Comparison of ENCODE assay signal across 8 mouse cellular contexts in the genomic region with DNA sequence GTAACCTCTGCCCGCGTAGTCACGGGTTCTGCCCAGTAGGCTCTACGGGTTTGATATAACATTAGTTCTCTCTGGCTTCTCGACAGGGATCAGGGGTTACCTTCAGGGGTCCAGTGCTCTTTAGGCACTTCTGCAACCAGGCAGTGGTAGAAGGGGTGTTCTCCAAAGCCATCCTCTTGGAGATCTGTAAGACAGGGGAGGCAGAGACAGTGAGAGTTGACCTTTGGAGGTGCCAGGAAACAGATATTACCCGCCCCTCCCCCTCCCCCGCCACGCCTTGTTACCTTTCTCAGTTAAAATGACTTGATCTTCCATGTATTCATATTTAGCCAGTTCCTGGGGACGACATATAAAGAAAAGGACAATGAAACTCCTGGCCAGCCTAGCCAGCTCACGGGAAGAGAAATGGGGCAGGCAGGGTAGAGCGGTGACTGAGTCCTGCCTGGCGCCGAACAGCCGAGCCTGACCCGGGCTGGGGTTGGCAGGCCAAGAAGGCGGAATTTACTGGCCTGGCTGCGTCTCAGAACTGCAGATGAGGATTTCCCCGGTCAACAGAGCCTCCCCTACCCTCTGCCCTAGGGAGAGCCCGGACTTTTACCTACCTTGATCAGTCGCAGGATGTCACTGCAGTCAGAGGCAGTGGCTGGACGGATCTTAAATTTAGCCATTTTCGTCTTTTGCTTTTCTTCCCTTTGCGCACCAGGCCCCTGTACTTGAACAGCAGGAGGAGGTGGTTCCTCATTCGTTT. TPM values are rescaled to one million over a fixed set of nuclear protein-coding genes. Genes with fewer than 3 reads are reported as not detected.
DNase-seq lines count a peak whose midpoint lies in the region; ATAC-seq and TF ChIP-seq lines count a peak whose summit lies in the region.

No protein-coding gene starts in this region.

- H3K79me2 ChIP-seq in heart, adult 2 months (replicated peaks; ENCODE audit: control insufficient read depth, insufficient read depth, low read length) = no peaks in the 10 kb centered on the region

- ATAC-seq in CD4-positive, CD25-positive, alpha-beta regulatory T cell, adult 4 months = peak; percentile 13
- peak; percentile 75 for ATAC-seq in lung, embryonic 16.5 days (ENCODE audit: low read depth)

- 16% methylated on average over 24 of the region's 24 CpGs for WGBS in heart, adult 2 months
- whole genome bisulfite sequencing in kidney, adult 2 months = under 1% methylated on average over 24 of the region's 24 CpGs
- WGBS in lung, embryonic 16.5 days = 23% methylated on average over 22 of the region's 24 CpGs

- peaks cover 16% of the 10 kb centered on the region for H3K36me3 ChIP-seq in heart, adult 2 months (ENCODE audit: control insufficient read depth, insufficient read depth, low read length)
- H3K36me3 ChIP-seq in kidney, adult 2 months (ENCODE audit: control insufficient read depth, insufficient read depth, low read length) = peaks cover 2% of the 10 kb centered on the region; the same call in 1 of the 2 replicates
- no peaks in the 10 kb centered on the region for H3K36me3 ChIP-seq in lung, embryonic 16.5 days (ENCODE audit: control insufficient read depth, insufficient read depth, low read length)

- H3K27ac ChIP-seq in heart, adult 2 months = peak overlapping the region; percentile 93
- H3K27ac ChIP-seq in kidney, adult 2 months (ENCODE audit: insufficient read depth, low read depth, low read length) = peak overlapping the region; percentile 99
- H3K27ac ChIP-seq in lung, embryonic 16.5 days (ENCODE audit: low read length) = peak overlapping the region; percentile 82

- TF ChIP-seq EP300 in heart, adult 2 months (IDR thresholded peaks at IDR 0.05; ENCODE audit: insufficient read depth, low read depth, low read length) = no peak

- intact Hi-C loops in heart, adult 2 months (cut with DNase I) = loop anchor here (1.0 to 5.0 kb wide), 3 partner anchors 47 to 117 kb away; partner anchors contain the start of gene Acot9

- no peak for TF ChIP-seq POLR2A in heart, adult 2 months (IDR thresholded peaks at IDR 0.05; ENCODE audit: insufficient read depth, low read depth, low read length)
- no peak for TF ChIP-seq POLR2A in kidney, adult 2 months (IDR thresholded peaks at IDR 0.05; ENCODE audit: low read depth, low read length)

- peak overlapping the region; percentile 69 for H3K4me3 ChIP-seq in heart, adult 2 months
- H3K4me3 ChIP-seq in kidney, adult 2 months (ENCODE audit: insufficient read depth, low read depth, low read length) = peak overlapping the region; percentile 96
- H3K4me3 ChIP-seq in lung, embryonic 16.5 days (ENCODE audit: low read length) = peak overlapping the region; percentile 63

- H3K9me3 ChIP-seq in lung, embryonic 16.5 days (ENCODE audit: control insufficient read depth, low read length) = no peaks in the 10 kb centered on the region

- no peaks in the 10 kb centered on the region for H3K27me3 ChIP-seq in heart, adult 2 months (ENCODE audit: control insufficient read depth, insufficient read depth, low read length)
- H3K27me3 ChIP-seq in kidney, adult 2 months (replicated peaks; ENCODE audit: control insufficient read depth, insufficient read depth, low read length) = no peaks in the 10 kb centered on the region
- H3K27me3 ChIP-seq in lung, embryonic 16.5 days (ENCODE audit: control insufficient read depth, insufficient read depth, low read depth, low read length) = no peaks in the 10 kb centered on the region

- H3K9ac ChIP-seq in heart, adult 2 months (ENCODE audit: low read depth, low read length) = peak overlapping the region; percentile 81
- H3K9ac ChIP-seq in lung, embryonic 16.5 days (ENCODE audit: low read length) = peak overlapping the region; percentile 75

- no peaks in the 10 kb centered on the region for H3K4me1 ChIP-seq in heart, adult 2 months (ENCODE audit: control insufficient read depth, insufficient read depth, low read length)
- peaks cover 4% of the 10 kb centered on the region; the same call in 1 of the 2 replicates for H3K4me1 ChIP-seq in kidney, adult 2 months (ENCODE audit: control insufficient read depth, insufficient read depth, low read length)
- H3K4me1 ChIP-seq in lung, embryonic 16.5 days (replicated peaks; ENCODE audit: control insufficient read depth, insufficient read depth, low read length) = peaks cover 2% of the 10 kb centered on the region; the same call in 1 of the 2 replicates

- peak; percentile 59 for DNase-seq in adipocyte (ENCODE audit: low spot score)
- peak; percentile 14 for DNase-seq in embryo, embryonic 9.5 days (ENCODE audit: extremely low spot score)
- peak; percentile 56 to 66 for DNase-seq in heart, adult 2 months
- peak; percentile 51 for DNase-seq in kidney, adult 2 months
- peak; percentile 34 for DNase-seq in retina, postnatal 1 day
- DNase-seq in ovary, postnatal 10 days (ENCODE audit: low spot score) = no peak

- no peak for TF ChIP-seq CTCF in heart, adult 2 months (IDR thresholded peaks at IDR 0.05)
- no peak for TF ChIP-seq CTCF in kidney, adult 2 months (conservative IDR thresholded peaks at IDR 0.05; ENCODE audit: insufficient read depth, insufficient read length, low read depth, low read length)

- peak overlapping the region; percentile 55 for H3K4me2 ChIP-seq in lung, embryonic 16.5 days (ENCODE audit: low read depth, low read length)

RNA-seq across cellular contexts. Expression of gene Sat1, which starts 0.6 kb away (rescaled TPM):
- polyA plus RNA-seq in CD4-positive, CD25-positive, alpha-beta regulatory T cell, adult 4 months (2017; shearing (Covaris generic)) = 100 to 1,000 TPM; 653 to 698 TPM
- 10 to 100 TPM; 29.2 to 31.7 TPM for total RNA-seq in heart, adult 2 months (2021)
- polyA plus RNA-seq in heart, adult 2 months (2012; rRNA removed) = 22.1 and 32.3 TPM in 2 replicates
- 86.4 and 120 TPM in 2 replicates for polyA plus RNA-seq in kidney, adult 2 months (2012; rRNA removed)
- 160 and 174 TPM in 2 replicates for polyA plus RNA-seq in lung, embryonic 16.5 days (2015; fragmentation: Nextera tagmentation; extraction: Ambion mirVana)

RNA-seq across cellular contexts. Expression of gene Acot9, which starts 46.6 kb away (rescaled TPM):
- 10 to 100 TPM; 91.6 to 97.4 TPM for polyA plus RNA-seq in CD4-positive, CD25-positive, alpha-beta regulatory T cell, adult 4 months (2017; shearing (Covaris generic))
- 10 to 100 TPM; 24.0 to 26.1 TPM for total RNA-seq in heart, adult 2 months (2021)
- polyA plus RNA-seq in heart, adult 2 months (2012; rRNA removed) = 11.5 and 21.1 TPM in 2 replicates
- polyA plus RNA-seq in kidney, adult 2 months (2012; rRNA removed) = 16.4 and 18.5 TPM in 2 replicates
- polyA plus RNA-seq in lung, embryonic 16.5 days (2015; fragmentation: Nextera tagmentation; extraction: Ambion mirVana) = 51.8 and 52.2 TPM in 2 replicates
